Mouse (Mus musculus) erythroblast, embryonic 14.5 days (primary cell): ENCODE results near the gene Shkbp1.

Experiments used
- GATA1 ChIP-seq: IDR thresholded peaks from 2 replicates; pipeline ENCODE4 v1.6.1; 2012; ENCODE audit warnings: low read length, inconsistent platforms, mixed read lengths
- TAL1 ChIP-seq: IDR thresholded peaks from 3 replicates; pipeline ENCODE4 v1.6.1; 2012; ENCODE audit warnings: low read length, inconsistent platforms, mixed read lengths

DNA sequence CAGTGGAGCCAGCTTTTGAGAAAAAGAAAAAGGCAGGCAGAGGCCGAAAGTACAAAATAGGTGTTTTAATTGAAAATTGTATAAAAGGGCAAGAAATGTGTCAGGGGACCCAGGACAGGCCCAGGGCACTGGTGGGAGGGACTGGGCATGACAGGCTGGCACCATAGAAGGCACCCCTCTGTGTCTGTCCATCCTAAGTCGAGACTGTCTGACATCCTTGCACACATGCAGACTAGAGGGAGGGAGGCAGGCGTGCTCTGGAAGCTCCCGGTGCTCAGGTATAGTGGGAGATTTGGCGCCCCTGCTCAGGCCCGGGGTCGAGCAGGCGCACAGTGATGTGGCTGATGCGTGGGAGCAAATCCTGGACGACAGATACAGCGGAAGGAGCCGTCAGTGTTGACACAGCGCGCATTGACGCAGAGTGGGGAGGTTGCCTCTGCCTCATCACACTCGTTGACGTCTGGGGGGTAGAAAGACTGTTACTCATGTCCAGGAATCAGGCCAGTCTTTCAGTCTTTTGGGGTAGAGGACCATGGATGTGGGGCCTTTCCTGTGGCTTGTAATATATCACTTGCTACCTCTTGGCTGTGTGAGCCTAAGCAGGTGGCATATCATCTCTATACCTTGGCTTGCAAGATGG is 50.6 kb downstream of the Shkbp1 start:
- no peak for TF ChIP-seq GATA1
- TF ChIP-seq TAL1, result no peak
